Mouse (Mus musculus): ENCODE measurements around the gene Gm20388.

GRCm38 (mm10) chr8:123846509-123846908 is 3935.9 kb downstream of the Gm20388 start:
- no peak for TF ChIP-seq EP300 (IDR thresholded peaks at IDR 0.05; ENCODE audit: low read depth)
- no peak for TF ChIP-seq CTCF (IDR thresholded peaks at IDR 0.05; ENCODE audit: low read depth)

Data from liver, embryonic 14.5 days (tissue).